Mouse (Mus musculus) cerebellum, adult 11 months (tissue): ENCODE results near the gene Cela2a.
"Not testable (repeated sequence)": the region's sequence is repeated elsewhere in the genome, so short reads cannot be mapped to it uniquely, and the experiment has no call there.

Source experiments
- DNase-seq: peaks from one replicate; pipeline ENCODE4 v3.0.0; 2022

The Cela2a gene

DNA sequence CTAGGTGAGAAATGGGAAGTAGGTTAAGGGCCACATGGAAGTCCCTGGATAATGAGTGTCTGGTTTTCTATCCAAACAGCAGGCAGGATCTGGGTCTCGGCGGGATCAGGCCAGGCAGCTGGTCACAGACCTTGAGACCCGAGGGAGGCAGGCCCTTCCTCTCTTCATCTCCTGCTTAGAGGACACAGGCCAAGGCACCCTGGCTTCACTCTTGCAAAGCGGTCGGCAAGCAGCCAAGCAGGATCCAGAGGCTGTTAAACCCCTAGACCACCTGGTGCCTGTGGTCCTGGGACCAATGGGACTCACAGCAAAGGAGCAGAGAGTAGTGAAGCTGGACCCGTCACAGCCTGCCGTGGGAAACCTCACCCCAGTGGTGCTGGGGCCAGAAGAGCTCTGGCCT is 29.6 kb downstream of the Cela2a start:
- peak; percentile 15 for DNase-seq

DNA sequence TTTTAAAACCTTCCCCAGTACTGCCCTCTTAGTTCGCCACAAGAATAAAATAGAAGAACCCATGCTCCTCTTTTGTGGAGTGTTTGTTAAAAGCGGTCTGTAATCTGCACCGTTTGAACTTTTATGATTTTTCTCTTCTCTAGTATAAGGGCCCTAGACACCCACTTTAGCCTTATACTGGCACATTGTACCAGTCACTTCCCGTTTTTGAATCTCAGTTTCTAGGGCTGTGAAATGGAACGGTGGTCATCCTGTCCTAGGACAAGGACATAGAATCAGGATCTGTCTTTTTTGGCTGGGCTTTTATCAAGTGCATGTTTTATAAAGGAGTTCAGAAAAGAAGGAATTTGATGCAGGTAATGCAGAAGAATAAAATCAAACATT is 31.8 kb downstream of the Cela2a start:
- no peak for DNase-seq

DNA sequence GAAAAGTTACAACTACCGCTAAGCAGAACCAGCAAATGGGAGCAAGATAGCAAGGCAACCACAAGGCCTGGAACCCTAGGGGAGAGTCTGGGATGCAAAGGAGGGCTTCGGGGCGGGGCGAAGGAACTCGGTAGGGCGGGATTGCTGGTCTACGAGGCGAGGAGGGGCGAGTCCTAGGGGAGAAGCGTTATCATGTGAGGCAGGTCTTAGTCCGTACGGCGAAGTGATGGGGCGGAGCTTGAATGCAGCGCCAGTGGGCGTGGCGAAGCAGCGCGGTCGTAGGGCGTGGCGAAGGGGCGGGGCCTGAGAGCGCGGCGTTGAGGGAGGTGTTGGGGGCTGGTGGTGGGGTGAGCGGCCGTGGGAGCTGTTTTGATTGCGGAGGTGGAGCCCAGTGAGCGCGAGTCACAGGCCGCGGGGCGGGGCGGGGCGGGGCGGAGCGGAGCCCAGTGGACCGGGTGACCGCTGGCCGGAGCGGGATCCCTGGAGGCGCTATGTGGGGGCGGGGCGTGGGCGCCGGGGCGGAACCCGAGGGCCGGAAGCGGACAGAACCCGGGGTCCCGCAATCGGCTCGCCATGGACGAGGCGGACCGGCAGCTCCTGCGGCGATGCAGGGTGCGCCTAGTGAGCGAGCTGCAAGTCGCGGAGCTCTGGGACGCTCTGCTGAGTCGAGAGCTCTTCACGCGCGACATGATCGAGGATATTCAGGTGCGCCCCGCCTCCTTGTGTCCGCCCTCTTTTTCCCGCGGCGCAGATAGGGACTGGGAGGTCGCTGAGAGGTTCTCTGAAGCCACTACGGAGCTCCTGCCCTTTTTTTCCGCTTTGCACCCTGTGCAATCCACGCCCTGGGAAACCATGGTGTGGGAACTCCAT is 32.4 kb downstream of the Cela2a start, which contains the start of gene Casp9:
Gene Casp9 (plus strand): TSS at position 331 of the 870 bp plus-strand sequence.
- DNase-seq = peak; percentile 95

DNA sequence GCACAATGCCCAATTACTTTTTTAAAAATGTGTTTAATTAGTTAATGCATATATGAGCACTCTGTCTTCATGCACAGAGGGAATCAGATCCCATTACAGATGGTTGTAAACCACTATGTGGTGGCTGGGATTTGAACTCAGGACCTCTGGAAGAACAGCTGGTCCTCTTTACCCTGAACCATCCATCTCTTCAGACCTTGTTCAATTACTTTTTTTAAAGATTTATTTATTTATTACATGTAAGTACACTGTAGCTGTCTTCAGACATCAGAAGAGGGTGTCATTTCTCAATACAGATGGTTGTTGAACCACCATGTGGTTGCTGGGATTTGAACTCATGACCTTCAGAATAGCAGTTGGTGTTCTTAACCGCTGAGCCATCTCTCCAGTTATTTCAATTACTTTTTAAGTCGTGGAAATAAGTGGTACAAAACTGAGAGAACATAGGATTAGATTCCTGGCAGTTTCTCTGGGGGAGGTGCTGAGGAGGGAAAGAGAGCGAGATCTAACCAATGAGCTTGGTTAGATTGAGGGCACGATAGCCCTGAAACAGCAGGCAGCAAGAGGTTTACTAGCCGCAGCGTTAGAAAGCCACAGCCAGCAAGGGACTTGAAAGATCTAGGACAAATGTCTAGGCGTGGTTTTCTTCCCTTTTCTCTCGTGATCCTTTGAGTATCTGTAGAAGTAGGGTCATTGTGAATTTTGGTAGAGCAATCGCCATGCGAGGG is 33.2 kb downstream of the Cela2a start:
- peak; percentile 16 for DNase-seq

DNA sequence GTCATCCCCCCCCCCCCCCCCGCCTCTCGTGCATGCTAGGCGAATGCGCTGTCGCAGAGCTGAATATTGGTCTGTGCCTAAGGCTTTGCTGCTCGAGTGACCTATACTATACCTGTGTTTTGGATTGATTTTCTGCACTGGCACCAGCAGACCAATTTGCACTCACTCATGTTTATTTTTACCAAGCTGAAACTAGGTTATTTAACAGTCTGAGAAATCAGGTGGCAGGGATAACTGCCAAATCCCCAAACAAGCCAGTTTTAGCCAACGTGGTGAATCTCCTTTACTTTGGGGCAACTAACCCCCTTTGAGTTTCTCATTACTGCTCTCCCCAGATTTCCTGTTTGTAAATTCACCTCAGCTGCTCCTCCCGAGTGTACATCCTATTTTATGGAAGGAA is 34.0 kb downstream of the Cela2a start:
- DNase-seq = peak; percentile 42

DNA sequence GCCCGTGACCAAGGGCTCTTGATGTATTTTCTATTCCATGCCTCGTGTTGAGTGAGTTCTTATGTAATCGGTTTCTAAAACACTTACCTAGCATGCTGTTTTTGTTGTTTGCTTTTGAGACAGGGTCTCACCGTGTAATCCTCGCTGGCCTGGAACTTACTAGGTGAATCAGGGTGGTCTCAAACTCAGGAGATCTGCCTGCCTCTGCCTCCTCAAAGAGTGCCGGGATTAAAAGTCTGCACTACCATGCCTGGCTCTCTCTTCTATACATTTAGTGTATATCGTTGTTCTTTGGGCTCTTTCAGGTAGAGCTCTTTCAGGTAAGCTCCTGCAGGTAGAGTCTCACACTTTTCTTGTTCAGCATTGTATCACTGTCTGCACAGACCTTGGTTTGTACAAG is 34.5 kb downstream of the Cela2a start:
- no peak for DNase-seq

DNA sequence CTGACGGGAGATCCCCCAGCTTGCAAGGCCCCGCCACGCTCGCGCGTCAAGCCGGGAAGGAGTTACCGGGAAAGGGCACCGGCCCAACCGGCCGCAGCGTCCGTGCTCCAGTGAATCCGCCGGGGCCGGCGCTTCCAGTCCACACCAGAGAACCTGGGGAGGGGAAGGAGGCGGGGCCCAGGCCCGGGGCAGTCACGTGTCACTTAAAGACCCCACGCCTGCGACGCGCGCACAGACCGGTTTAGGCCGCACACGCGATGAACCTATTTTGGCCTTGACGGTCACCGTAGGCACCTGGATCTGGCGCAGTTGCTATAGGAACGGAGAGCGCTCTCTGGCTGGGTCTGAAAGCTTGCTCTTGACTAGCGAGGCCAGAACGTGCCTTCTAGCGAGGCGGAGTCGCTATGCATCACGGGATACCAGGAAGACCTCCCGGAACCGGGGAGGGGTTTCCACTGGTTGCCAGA is 35.4 kb downstream of the Cela2a start, which contains the start of gene Dnajc16:
Gene Dnajc16 (minus strand): TSS at position 408 of the 467 bp plus-strand sequence.
- DNase-seq = peak; percentile 96

DNA sequence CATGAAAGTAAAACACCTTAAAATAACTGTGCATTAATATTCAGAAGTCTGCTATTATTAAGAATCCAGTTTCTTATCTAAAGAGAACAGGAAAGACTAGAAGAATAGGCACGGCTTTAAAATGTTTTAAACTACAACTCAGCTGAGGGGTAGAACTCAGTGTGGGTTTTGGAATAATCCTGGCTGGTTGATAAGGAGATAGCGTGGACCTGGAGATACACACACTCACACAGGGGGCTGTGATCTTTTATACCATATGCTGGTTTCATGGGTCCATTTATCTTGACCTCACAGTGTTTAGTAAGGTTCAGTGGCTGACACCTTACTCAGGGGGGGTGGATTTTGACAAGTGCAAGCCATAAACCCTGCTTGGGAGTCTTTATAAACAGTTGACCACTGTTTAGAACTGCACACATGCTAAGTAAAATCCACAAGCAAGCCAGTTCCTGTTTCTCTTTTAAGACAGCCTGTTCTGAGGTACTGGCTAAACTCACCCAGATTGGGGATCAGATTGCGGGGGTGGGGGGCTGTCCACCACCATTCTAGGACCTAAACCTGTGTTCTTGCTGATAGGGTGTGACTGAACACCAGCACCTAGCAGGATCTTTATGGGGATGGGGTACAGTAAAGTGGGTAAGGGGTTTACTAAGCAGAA is 36.3 kb downstream of the Cela2a start:
- no peak for DNase-seq

DNA sequence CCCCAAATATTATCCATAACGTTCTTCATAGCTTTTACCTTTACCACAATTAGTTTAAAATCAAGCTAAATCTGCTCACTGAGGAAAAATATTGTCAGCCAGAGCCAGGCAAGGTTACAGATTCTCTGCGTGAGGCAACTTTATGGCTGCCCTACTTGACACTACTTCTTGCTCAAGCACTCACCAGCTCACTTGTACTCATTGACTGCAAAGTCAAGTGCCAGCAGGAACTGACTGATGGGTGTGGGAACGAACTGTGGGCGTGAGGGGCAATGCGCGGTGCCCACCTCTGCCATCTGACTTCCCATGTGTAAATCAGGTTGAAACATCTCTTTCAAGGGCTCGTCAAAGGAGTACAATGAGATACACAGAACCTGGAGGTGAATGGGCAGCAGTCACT is 38.5 kb downstream of the Cela2a start:
- no peak for DNase-seq

DNA sequence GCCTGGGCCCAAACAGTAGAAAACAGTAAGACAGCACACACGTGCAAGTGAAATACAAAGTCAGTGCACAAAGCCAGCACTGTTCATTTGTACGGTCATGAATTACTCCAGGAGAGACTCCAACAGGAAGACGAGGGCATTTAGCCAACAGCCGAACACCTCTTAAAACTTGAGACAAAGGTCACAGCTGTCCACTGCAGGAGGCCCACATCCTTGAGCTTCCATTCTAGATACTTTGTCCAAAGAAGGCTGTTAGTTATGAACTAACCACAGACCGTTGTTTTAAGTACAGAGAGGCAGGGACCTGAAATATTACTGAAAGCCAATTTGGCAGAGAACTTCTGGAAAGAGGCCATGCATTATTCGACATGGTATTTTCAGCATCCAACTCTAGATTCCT is 38.9 kb downstream of the Cela2a start:
- DNase-seq = no peak

DNA sequence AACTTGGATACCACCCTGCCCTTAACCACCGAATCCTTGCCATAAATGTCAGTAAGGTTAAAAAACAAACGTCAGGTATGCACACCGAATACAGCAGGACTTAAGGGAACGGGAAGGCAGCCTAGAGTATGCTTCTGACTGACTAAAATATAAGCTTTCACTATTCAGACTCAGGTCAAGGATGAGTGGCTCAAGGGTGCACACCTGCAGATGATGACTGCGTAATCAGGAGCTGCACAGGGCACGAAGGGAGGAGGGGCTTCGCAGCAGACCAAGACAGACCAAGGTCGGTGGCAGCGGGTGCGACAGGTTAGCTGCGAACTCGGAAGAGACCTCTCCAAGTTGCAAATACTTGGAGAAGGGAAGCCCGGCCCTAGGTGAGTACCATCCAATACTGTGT is 39.8 kb downstream of the Cela2a start:
- DNase-seq = no peak

DNA sequence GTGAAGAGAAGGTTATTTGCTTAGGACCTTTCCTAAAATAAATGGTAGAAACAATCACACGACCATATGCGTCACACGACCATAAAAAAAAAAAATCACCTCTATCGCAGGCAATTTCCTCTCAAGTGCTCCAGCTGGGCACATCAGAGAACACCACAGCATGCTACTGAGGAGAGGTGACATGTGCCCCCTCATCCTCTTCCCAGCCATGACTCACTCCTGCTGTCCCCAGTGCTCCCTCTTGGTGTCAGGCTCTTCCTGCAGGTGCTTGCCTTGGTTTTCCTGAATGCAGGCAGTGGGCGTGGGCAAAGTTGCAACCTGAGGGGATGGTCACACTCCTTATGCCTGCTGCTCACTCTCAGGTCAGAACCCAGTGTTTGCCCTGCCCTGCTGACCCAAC is 41.1 kb downstream of the Cela2a start:
- DNase-seq = no peak

DNA sequence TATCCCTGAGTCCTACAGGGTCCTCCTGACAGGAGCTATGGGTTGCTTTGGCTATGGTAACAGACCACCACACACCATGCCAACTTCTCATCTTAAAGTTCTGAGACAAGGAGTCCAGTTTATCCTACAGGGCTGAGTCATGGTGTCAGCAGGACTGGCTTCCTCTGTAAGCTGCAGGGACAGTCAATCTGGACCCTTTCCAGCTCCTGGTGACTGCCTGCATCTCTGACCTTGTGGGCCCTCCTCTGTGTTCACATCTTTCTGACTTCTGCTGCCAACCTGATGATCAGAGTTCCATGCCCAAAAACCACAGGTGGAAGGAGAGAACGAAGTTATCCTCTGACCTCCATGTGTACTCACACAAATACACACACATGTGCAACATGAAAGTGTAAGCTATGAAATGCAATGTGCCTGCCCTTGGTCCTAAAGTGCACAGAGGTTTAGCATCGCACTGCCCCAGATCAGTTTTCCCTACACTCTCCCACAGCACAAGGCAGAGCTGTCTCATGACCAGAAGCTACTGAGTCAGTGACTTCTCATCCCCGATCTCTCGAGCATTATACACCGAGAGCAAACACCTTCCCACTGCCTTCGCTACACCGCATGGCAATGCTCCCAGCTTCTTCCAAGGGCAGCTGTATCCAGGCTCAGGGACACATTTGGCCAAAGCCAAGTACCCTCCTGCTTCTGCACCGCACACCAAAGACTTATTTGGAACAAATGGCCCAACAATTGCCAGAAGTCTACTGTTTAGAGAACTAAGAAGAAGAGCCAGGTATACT is 44.6 kb downstream of the Cela2a start:
- no peak for DNase-seq

DNA sequence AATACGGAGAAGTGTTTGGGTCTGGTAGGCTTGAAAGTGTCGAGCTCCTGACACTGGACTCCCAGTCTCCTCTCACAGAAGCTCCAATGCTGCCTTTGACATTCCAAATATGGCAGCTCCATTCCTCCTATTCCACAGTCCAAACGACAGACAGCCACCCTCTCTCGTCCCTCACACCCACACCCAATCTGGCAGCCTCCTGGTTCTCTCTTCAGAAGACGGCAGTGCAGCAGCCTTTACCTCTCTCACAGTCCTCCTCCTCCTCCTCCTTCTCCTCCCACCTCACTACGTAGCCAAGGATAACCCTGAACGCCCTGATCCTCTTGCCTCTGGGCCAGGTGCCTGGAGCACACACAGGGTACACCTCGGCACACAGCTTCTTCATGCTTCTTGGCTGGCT is 46.1 kb downstream of the Cela2a start:
- no peak for DNase-seq

DNA sequence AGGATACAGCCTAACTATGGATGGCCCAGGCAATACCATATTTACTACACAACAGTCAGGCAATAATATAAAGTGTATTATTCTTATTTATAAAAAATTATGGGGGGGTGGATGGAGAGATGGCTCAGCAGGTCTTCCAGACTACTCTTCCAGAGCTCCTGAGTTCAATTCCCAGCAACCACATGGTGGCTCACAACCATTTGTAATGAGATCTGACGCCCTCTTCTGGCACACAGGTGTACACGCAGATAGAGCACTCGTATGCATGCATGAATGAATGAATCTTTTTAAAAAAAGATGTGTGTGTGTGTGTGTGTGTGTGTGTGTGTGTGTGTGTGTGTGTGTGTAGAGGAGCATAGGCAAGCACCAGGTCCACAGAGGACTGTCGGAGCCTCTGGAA is 52.9 kb downstream of the Cela2a start:
- DNase-seq = not testable (repeated sequence)

DNA sequence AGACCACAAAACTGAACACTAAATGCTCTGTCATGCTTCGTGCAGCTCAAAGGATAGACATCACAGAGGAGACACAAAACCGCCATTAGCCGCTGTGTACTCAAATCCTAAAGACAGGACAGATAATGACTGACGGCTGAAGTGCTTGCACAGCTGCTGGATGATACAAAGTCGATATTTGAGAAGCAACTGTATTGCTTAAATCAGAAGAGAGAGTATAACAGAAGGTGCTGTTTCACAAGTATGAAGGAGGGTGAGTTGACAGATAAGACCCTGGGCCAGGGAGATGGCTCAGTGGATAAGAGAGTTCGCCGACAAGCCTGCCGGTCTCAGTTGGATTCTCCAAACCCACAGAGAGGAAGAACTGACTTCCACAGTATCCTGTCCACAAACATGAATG is 54.1 kb downstream of the Cela2a start:
- DNase-seq = no peak

DNA sequence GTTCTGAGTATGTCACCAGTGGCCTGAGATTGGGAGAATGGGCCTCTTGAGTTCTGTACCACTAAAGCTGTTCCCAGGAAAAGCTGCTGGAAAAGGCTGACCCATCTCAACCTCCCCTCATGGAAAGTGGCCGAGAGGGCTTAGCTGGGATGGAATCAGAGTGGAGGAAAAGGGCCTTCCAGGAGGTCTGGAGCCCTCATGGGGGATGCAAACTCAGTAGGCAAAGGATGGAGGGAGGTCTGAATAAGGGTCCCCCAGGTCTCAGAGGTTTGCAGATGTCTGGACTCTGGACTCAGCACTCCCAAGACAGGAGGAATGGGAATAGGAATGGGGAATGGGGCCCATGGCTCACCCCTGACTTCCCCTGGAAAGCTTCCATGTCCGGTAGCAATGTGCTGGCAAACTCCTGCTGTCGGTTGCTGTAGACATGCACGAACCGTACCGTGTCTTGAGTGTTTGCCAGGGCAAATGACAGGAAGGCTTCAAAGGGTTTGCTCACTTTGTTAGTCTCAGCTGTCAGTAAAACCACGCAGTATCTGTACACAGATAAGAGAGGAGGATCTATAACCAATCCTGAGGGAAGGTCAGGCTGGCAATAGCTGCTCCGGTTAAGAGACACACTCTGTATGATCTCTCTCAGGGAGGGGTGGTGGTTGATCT is 56.3 kb downstream of the Cela2a start:
- no peak for DNase-seq

DNA sequence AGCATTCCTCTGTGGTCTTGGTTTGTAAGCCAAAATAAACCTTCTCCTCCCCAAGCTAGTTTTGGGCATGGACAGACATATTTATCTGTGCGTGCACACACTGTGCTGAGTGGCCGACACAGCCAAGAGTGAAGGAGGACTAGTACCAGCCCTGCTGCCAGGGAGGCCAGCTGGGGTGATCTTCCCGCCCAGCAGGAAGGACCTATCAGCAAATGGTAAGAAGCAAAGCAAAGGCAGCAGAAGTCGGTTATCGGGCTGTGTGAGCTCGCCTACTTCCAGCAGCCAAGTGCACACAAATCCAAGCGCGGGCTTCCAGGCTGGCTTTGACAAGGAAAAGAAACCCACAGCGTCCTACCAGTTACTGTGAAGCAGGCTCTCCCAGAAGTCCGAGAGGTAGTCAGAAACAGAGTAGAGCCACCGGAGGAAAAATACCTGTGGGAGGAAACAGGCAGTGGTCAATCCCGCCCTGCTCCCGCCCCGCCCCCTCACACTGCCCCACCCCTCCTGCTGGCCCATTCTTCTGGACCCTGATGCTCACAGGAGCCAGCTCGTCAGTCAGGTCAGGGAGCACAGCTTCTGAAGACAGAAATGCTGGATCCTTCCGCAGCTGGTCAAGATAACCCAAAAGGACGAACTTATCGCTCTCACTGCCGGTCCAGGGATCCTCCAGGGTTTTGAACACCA is 58.5 kb downstream of the Cela2a start:
- DNase-seq = peak; percentile 67

DNA sequence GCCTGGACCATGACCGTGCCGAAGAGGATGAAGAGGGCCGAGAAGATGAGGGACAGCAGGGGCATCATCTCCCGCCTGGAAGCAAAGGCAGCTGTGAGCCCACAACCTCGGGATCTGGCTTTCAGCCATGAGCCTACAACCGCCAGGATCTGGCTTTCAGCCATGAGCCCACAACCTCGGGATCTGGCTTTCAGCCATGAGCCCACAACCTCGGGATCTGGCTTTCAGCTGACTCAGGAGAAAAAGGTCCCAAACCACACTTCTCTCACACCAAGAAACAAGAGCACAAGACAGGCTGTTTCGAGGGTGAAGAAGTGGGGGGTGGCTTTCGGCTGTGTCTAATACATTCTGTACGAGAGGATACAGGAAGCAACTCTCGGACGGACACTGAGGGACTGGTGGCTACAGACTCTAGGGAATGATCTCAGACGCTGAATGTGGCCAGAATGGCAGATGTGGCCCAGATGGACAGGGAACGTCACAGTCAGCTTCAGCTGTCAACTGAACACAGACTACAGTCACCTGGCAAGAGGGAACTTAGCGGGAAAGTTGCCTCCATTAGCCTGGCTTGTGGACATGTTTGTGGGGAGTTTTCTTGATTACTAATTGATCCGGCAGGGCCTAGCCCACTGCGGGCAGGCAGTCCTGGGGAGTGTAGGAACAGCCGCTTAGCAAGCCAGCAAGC is 59.1 kb downstream of the Cela2a start:
- peak; percentile 18 for DNase-seq

DNA sequence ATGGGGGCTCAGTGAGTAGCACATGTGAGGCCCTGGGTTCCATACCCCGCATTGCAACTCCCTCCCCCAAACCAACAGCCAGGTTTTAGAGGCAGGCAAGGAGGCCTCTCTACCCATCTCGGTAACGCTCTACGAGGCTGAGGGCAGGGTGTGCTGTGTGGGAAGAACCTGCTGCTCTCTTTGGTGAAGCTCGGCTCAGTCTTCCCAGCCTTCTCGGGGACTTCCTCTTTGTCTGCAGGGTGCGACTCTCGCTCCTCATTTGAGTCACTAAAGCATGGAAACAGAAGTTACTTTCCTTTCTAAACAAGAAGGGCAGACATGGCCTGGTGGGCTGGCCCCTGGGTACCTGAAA is 59.7 kb downstream of the Cela2a start:
- DNase-seq = no peak

DNA sequence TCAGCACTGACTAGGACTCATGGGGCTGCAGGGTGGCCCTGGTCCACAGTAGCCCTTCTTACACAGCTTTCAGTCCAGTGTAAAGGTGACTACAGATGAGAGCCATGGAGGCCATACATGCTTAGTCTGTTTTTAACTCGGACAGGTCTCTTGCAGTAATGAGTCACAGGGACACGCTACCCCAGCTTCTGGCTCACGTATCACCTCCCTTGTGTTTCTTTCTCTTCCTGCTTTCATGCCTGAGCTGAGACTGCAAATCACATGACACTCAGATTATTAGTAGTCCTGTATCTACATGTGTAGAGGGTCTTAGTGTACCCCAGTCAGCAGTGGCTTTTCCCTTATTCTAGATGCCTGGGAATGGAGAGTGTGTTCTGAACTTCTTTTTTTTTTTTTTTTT is 61.0 kb downstream of the Cela2a start:
- no peak for DNase-seq
